Mouse (Mus musculus) layer of hippocampus, adult 18-20 months (tissue): Measurements from ENCODE around the gene Cog5. TPM values are rescaled to one million over a fixed set of nuclear protein-coding genes. Genes with fewer than 3 reads are reported as not detected.

Experiments used
- DNase-seq, 2 experiments: peaks; one replicate each; pipeline ENCODE4 v3.0.0; 2022; ENCODE audit warnings: low spot score in 2 of 2
- total RNA-seq, 2 experiments: library from RNA; stranded (reverse); gene quantifications; 2 replicates each; pipeline ENCODE4 v1.2.3; 2021

Cog5 gene
- total RNA-seq, 2 experiments from 2014 or later: 63.6 to 64.7 TPM

- peak; percentile 54 to 56 for DNase-seq
Observed at GRCm38 (mm10) chr12:31885844-31886606, 231.4 kb downstream of the Cog5 start.

- no peak for DNase-seq
Observed at GRCm38 (mm10) chr12:31890685-31891084, 236.0 kb downstream of the Cog5 start.

GRCm38 (mm10) chr12:31892079-31892478 lies 237.4 kb downstream of the Cog5 start:
- no peak for DNase-seq

GRCm38 (mm10) chr12:31892771-31893170 lies 238.1 kb downstream of the Cog5 start:
- no peak for DNase-seq

- DNase-seq: no peak
Observed at GRCm38 (mm10) chr12:31895095-31895734, 240.5 kb downstream of the Cog5 start.

- DNase-seq: peak; percentile 58 to 65
Observed at GRCm38 (mm10) chr12:31895888-31896287, 241.2 kb downstream of the Cog5 start.

GRCm38 (mm10) chr12:31896295-31896694 lies 241.6 kb downstream of the Cog5 start:
- DNase-seq: no peak

GRCm38 (mm10) chr12:31896986-31897385 lies 242.3 kb downstream of the Cog5 start:
- no peak for DNase-seq

GRCm38 (mm10) chr12:31897456-31897855 lies 242.8 kb downstream of the Cog5 start:
- no peak for DNase-seq

GRCm38 (mm10) chr12:31900391-31900914 lies 245.8 kb downstream of the Cog5 start:
- DNase-seq: no peak

- DNase-seq: no peak
Observed at GRCm38 (mm10) chr12:31905696-31906551, 251.3 kb downstream of the Cog5 start.

- DNase-seq: no peak
Observed at GRCm38 (mm10) chr12:31907436-31907835, 252.8 kb downstream of the Cog5 start.

- DNase-seq: no peak
Observed at GRCm38 (mm10) chr12:31912966-31913551, 258.4 kb downstream of the Cog5 start.

- DNase-seq: peak in 1 of 2 experiments; percentile 49
Observed at GRCm38 (mm10) chr12:31913614-31914013, 258.9 kb downstream of the Cog5 start.

GRCm38 (mm10) chr12:31916691-31917090 lies 262.0 kb downstream of the Cog5 start:
- DNase-seq: no peak

GRCm38 (mm10) chr12:31917245-31917644 lies 262.6 kb downstream of the Cog5 start:
- peak in 1 of 2 experiments; percentile 34 for DNase-seq

- no peak for DNase-seq
Observed at GRCm38 (mm10) chr12:31920464-31921405, 266.1 kb downstream of the Cog5 start.

- no peak for DNase-seq
Observed at GRCm38 (mm10) chr12:31924135-31924534, 269.5 kb downstream of the Cog5 start.

- no peak for DNase-seq
Observed at GRCm38 (mm10) chr12:31925343-31925742, 270.7 kb downstream of the Cog5 start.

GRCm38 (mm10) chr12:31926661-31927061 lies 272.0 kb downstream of the Cog5 start:
- peak; percentile 75 to 86 for DNase-seq
